Comparison of ENCODE assay signal across 26 mouse cellular contexts in the genomic region with DNA sequence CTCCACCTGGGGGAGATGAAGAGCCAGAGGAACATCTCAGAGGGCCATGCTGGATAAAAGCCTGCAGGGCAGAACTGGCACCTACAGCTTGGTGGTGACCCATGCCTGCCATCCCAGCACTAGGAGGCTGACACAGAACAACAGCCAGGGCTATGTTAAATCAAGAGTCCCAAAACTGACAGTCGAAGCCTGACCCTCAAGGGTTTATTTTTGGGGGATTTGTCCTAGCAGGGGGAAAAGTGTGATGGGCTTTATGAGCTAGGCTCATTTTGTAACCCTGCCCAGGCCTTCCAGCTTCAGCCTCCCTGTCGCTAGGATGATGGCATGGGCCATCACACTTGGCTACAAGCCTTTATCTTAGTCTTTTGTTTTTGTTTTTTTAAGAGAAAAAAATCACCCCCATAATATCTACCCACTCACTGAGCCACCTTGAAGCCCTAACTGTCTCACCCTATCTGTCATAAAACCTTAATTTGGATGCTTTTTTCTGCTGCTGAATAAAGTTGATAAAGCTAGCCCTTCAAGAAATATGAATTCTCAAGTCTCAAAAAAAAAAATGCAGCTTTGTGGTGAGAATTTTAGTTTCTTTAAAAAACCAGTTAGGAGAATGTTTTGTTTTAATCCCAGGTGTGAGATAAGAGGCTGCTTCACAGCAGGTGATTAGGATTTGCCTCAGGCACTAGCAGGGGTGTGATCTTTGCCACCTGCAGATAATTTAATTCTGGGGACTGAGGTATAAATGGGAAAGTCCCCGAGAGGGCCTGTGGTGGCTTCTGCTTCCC. TPM values are rescaled to one million over a fixed set of nuclear protein-coding genes. Genes with fewer than 3 reads are reported as not detected.
A peak's percentile ranks its signal among the peaks of the same experiment; 100 is the strongest.
DNase-seq lines count a peak whose midpoint lies in the region; ATAC-seq and TF ChIP-seq lines count a peak whose summit lies in the region.
"Had no signal": no experiment of that assay in that cellular context is flagged by ENCODE, and none has a peak within 500 bp of the region (broad histone marks: within the 10 kb centered on the region; RNA-seq: fewer than 3 reads in every experiment).

No protein-coding gene starts in this region.

- no peak overlapping the region for H3K9ac ChIP-seq in midbrain, postnatal 0 days (replicated peaks; ENCODE audit: low read length, poor library complexity, severe bottlenecking)
- H3K9ac ChIP-seq in midbrain, embryonic 16.5 days (ENCODE audit: low read depth, low read length): no peak overlapping the region
- H3K9ac ChIP-seq in liver, embryonic 16.5 days (ENCODE audit: low read depth, low read length): no peak overlapping the region
- H3K9ac ChIP-seq: embryonic facial prominence, embryonic 12.5 days; forebrain, embryonic 15.5 days; limb, embryonic 13.5 days; midbrain, embryonic 12.5 days; stomach, embryonic 15.5 days had no signal

- DNase-seq in cerebellum, adult 9-10 months: peak; percentile 25
- no peak for DNase-seq in cerebellum, postnatal 4 days (ENCODE audit: low spot score in 2 of 2)
- DNase-seq in midbrain, postnatal 0 days (ENCODE audit: low spot score): no peak
- no peak for DNase-seq in c-Kit-positive CD71-positive TER-119-positive erythroid progenitor cells, embryonic 14.5 days (ENCODE audit: low spot score)
- DNase-seq in forebrain, embryonic 10.5 days (ENCODE audit: extremely low spot score, low spot score): no peak
- DNase-seq: adrenal gland, postnatal 10 days; cerebellum, adult 18-20 months; cerebellum, postnatal 36 days; embryo, embryonic 11 days; heart, postnatal 14 days; kidney, adult 18-20 months; kidney, postnatal 36 days; lung, adult 2 months; lung, postnatal 14 days; right cerebral cortex, postnatal 25 days had no signal

- peak; percentile 1; the same call in 1 of the 2 replicates for TF ChIP-seq CTCF in midbrain, postnatal 0 days (IDR thresholded peaks at IDR 0.05)

- no peaks in the 10 kb centered on the region for H3K4me1 ChIP-seq in midbrain, postnatal 0 days (ENCODE audit: insufficient read depth, low read length)
- H3K4me1 ChIP-seq in midbrain, embryonic 16.5 days (ENCODE audit: control insufficient read depth, insufficient read depth, low read length): peaks cover 14% of the 10 kb centered on the region
- H3K4me1 ChIP-seq in liver, embryonic 16.5 days (ENCODE audit: control insufficient read depth, low read depth, low read length): peaks cover 22% of the 10 kb centered on the region
- peaks cover 11% of the 10 kb centered on the region for H3K4me1 ChIP-seq in forebrain, embryonic 10.5 days
- H3K4me1 ChIP-seq: embryonic facial prominence, embryonic 12.5 days; stomach, embryonic 15.5 days had no signal

- ATAC-seq in midbrain, postnatal 0 days (ENCODE audit: low FRiP score): no peak
- no peak for ATAC-seq in midbrain, embryonic 16.5 days
- ATAC-seq in liver, embryonic 16.5 days (ENCODE audit: low read depth): no peak
- ATAC-seq: forebrain, embryonic 15.5 days; hindbrain, embryonic 16.5 days; Patski had no signal

- H3K9me3 ChIP-seq in midbrain, postnatal 0 days (ENCODE audit: low read length): no peaks in the 10 kb centered on the region
- no peaks in the 10 kb centered on the region for H3K9me3 ChIP-seq in midbrain, embryonic 16.5 days (replicated peaks; ENCODE audit: control insufficient read depth, low read length, poor library complexity, severe bottlenecking)
- no peaks in the 10 kb centered on the region for H3K9me3 ChIP-seq in liver, embryonic 16.5 days (replicated peaks; ENCODE audit: control insufficient read depth, low read length)
- no peaks in the 10 kb centered on the region for H3K9me3 ChIP-seq in forebrain, embryonic 10.5 days
- H3K9me3 ChIP-seq: embryonic facial prominence, embryonic 12.5 days; forebrain, embryonic 15.5 days; limb, embryonic 13.5 days; midbrain, embryonic 12.5 days; stomach, embryonic 15.5 days had no signal

- H3K27me3 ChIP-seq in midbrain, postnatal 0 days (ENCODE audit: insufficient read depth, low read length): no peaks in the 10 kb centered on the region
- no peaks in the 10 kb centered on the region for H3K27me3 ChIP-seq in midbrain, embryonic 16.5 days (ENCODE audit: control insufficient read depth, insufficient read depth, low read depth, low read length)
- H3K27me3 ChIP-seq in liver, embryonic 16.5 days (ENCODE audit: control insufficient read depth, insufficient read depth, low read depth, low read length): no peaks in the 10 kb centered on the region
- no peaks in the 10 kb centered on the region for H3K27me3 ChIP-seq in forebrain, embryonic 10.5 days (ENCODE audit: poor library complexity, severe bottlenecking)
- H3K27me3 ChIP-seq: CH12.LX; embryonic facial prominence, embryonic 12.5 days; forebrain, embryonic 15.5 days; limb, embryonic 13.5 days; midbrain, embryonic 12.5 days; Patski; stomach, embryonic 15.5 days had no signal

- no peak overlapping the region for H3K4me3 ChIP-seq in midbrain, postnatal 0 days (ENCODE audit: low read depth, low read length)
- H3K4me3 ChIP-seq in midbrain, embryonic 16.5 days (ENCODE audit: low read depth, low read length): no peak overlapping the region
- no peak overlapping the region for H3K4me3 ChIP-seq in liver, embryonic 16.5 days (ENCODE audit: low read depth, low read length)
- H3K4me3 ChIP-seq in forebrain, embryonic 10.5 days: no peak overlapping the region
- H3K4me3 ChIP-seq: embryonic facial prominence, embryonic 12.5 days; forebrain, embryonic 15.5 days; layer of hippocampus, adult 2 months; limb, embryonic 13.5 days; midbrain, embryonic 12.5 days; stomach, embryonic 15.5 days had no signal

- 62% methylated on average over 3 of the region's 3 CpGs for WGBS in midbrain, postnatal 0 days
- 59% methylated on average over 3 of the region's 3 CpGs for WGBS in midbrain, embryonic 16.5 days
- 24% methylated on average over 3 of the region's 3 CpGs for WGBS in liver, embryonic 16.5 days (ENCODE audit: insufficient replicate concordance)
- WGBS in forebrain, embryonic 10.5 days: 60% methylated on average over 3 of the region's 3 CpGs

- no peak overlapping the region for H3K27ac ChIP-seq in midbrain, postnatal 0 days (ENCODE audit: low read depth, low read length)
- no peak overlapping the region for H3K27ac ChIP-seq in midbrain, embryonic 16.5 days (ENCODE audit: low read length)
- H3K27ac ChIP-seq in liver, embryonic 16.5 days (ENCODE audit: low read length): peak overlapping the region; percentile 43; the same call in 1 of the 2 replicates
- no peak overlapping the region for H3K27ac ChIP-seq in forebrain, embryonic 10.5 days
- H3K27ac ChIP-seq: embryonic facial prominence, embryonic 12.5 days; forebrain, embryonic 15.5 days; layer of hippocampus, adult 2 months; limb, embryonic 13.5 days; midbrain, embryonic 12.5 days; stomach, embryonic 15.5 days had no signal

- H3K4me2 ChIP-seq in midbrain, postnatal 0 days (ENCODE audit: low read depth, low read length, poor library complexity, severe bottlenecking): no peak overlapping the region
- no peak overlapping the region for H3K4me2 ChIP-seq in midbrain, embryonic 16.5 days (ENCODE audit: low read length)
- no peak overlapping the region for H3K4me2 ChIP-seq in liver, embryonic 16.5 days (ENCODE audit: low read depth, low read length)
- H3K4me2 ChIP-seq: forebrain, embryonic 15.5 days; limb, embryonic 13.5 days; stomach, embryonic 15.5 days had no signal

- H3K36me3 ChIP-seq in midbrain, postnatal 0 days (ENCODE audit: insufficient read depth, low read length): no peaks in the 10 kb centered on the region
- no peaks in the 10 kb centered on the region for H3K36me3 ChIP-seq in midbrain, embryonic 16.5 days (ENCODE audit: control insufficient read depth, insufficient read depth, low read length)
- H3K36me3 ChIP-seq in liver, embryonic 16.5 days (ENCODE audit: control insufficient read depth, insufficient read depth): no peaks in the 10 kb centered on the region
- H3K36me3 ChIP-seq in forebrain, embryonic 10.5 days (replicated peaks): peaks cover 5% of the 10 kb centered on the region; the same call in 1 of the 2 replicates
- H3K36me3 ChIP-seq: embryonic facial prominence, embryonic 12.5 days; forebrain, embryonic 15.5 days; limb, embryonic 13.5 days; midbrain, embryonic 12.5 days; stomach, embryonic 15.5 days had no signal

RNA-seq across cellular contexts. Expression of gene Adam17, which starts 2.1 kb away (rescaled TPM):
- 17.0 and 23.7 TPM in 2 replicates for total RNA-seq in midbrain, postnatal 0 days (2014; rRNA removed)
- polyA plus RNA-seq in midbrain, postnatal 0 days (2015; fragmentation: Nextera tagmentation; extraction: Ambion mirVana): 10.3 and 11.4 TPM in 2 replicates
- 16.0 and 17.8 TPM in 2 replicates for polyA plus RNA-seq in midbrain, embryonic 16.5 days (2015; fragmentation: Nextera tagmentation; extraction: Ambion mirVana)
- 15.8 and 16.3 TPM in 2 replicates for polyA plus RNA-seq in liver, embryonic 16.5 days (2015; fragmentation: Nextera tagmentation; extraction: Ambion mirVana)
- 41.1 and 44.2 TPM in 2 replicates for polyA plus RNA-seq in forebrain, embryonic 10.5 days (2016; fragmentation: Nextera tagmentation; extraction: Ambion mirVana)

RNA-seq across cellular contexts. Expression of gene Ywhaq, which starts 41.9 kb away (rescaled TPM):
- total RNA-seq in midbrain, postnatal 0 days (2014; rRNA removed): 675 and 762 TPM in 2 replicates
- polyA plus RNA-seq in midbrain, postnatal 0 days (2015; fragmentation: Nextera tagmentation; extraction: Ambion mirVana): 1,218 and 1,259 TPM in 2 replicates
- 1,279 and 1,291 TPM in 2 replicates for polyA plus RNA-seq in midbrain, embryonic 16.5 days (2015; fragmentation: Nextera tagmentation; extraction: Ambion mirVana)
- polyA plus RNA-seq in liver, embryonic 16.5 days (2015; fragmentation: Nextera tagmentation; extraction: Ambion mirVana): 161 and 182 TPM in 2 replicates
- polyA plus RNA-seq in forebrain, embryonic 10.5 days (2016; fragmentation: Nextera tagmentation; extraction: Ambion mirVana): 1,022 and 1,034 TPM in 2 replicates

RNA-seq across cellular contexts. Expression of gene Iah1, which starts 59.4 kb away (rescaled TPM):
- total RNA-seq in midbrain, postnatal 0 days (2014; rRNA removed): 16.0 and 22.2 TPM in 2 replicates
- polyA plus RNA-seq in midbrain, postnatal 0 days (2015; fragmentation: Nextera tagmentation; extraction: Ambion mirVana): 19.8 and 24.1 TPM in 2 replicates
- 29.2 and 32.5 TPM in 2 replicates for polyA plus RNA-seq in midbrain, embryonic 16.5 days (2015; fragmentation: Nextera tagmentation; extraction: Ambion mirVana)
- 52.9 and 55.8 TPM in 2 replicates for polyA plus RNA-seq in liver, embryonic 16.5 days (2015; fragmentation: Nextera tagmentation; extraction: Ambion mirVana)
- 44.5 and 48.9 TPM in 2 replicates for polyA plus RNA-seq in forebrain, embryonic 10.5 days (2016; fragmentation: Nextera tagmentation; extraction: Ambion mirVana)
